Mouse (Mus musculus) gastrocnemius, postnatal 14 days (tissue): ENCODE measurements around the gene Heatr4. TPM values are rescaled to one million over a fixed set of nuclear protein-coding genes. Genes with fewer than 3 reads are reported as not detected.
"Not testable (repeated sequence)": the region's sequence is repeated elsewhere in the genome, so short reads cannot be mapped to it uniquely, and the experiment has no call there.

Experiments used
- DNase-seq: peaks from one replicate; pipeline ENCODE4 v3.0.0; 2021; ENCODE audit warnings: mixed read lengths
- intact Hi-C: fragments of 180-260 bp; cut with DNase I; formaldehyde crosslinking; loops from one replicate; pipeline ENCODE4 v1.15.1; 2025; ENCODE audit warnings: low total_unique reads
- total RNA-seq, 2 experiments: library from RNA; stranded (reverse); gene quantifications; 2 replicates each; pipeline ENCODE4 v1.2.3; 2021

Gene Heatr4
- total RNA-seq, 2 experiments from 2014 or later, result not detected

- DNase-seq, result no peak
- intact Hi-C loops, result no loop called here
Measured at GRCm38 (mm10) chr12:83947260-83947811, 37.3 kb downstream of the Heatr4 start.

- intact Hi-C loops, result no loop called here
- no peak for DNase-seq
Measured at GRCm38 (mm10) chr12:83941938-83942337, 42.7 kb downstream of the Heatr4 start.

- intact Hi-C loops, result no loop called here
- no peak for DNase-seq
Measured at GRCm38 (mm10) chr12:83940031-83940430, 44.6 kb downstream of the Heatr4 start.

- no peak for DNase-seq
- intact Hi-C loops, result no loop called here
Measured at GRCm38 (mm10) chr12:83939332-83939731, 45.3 kb downstream of the Heatr4 start.

GRCm38 (mm10) chr12:83938592-83938991 lies 46.1 kb downstream of the Heatr4 start:
- intact Hi-C loops, DNase-seq: not testable (repeated sequence)

- DNase-seq, result no peak
- intact Hi-C loops, result no loop called here
Measured at GRCm38 (mm10) chr12:83937600-83937999, 47.1 kb downstream of the Heatr4 start.

- intact Hi-C loops, result no loop called here
- no peak for DNase-seq
Measured at GRCm38 (mm10) chr12:83929186-83929804, 55.4 kb downstream of the Heatr4 start.

GRCm38 (mm10) chr12:83927747-83928146 lies 56.9 kb downstream of the Heatr4 start:
- intact Hi-C loops, result no loop called here
- no peak for DNase-seq

- intact Hi-C loops, result no loop called here
- DNase-seq, result no peak
Measured at GRCm38 (mm10) chr12:83926061-83926460, 58.6 kb downstream of the Heatr4 start.

GRCm38 (mm10) chr12:83925160-83925703 lies 59.4 kb downstream of the Heatr4 start:
- intact Hi-C loops, result no loop called here
- DNase-seq, result no peak

- no peak for DNase-seq
- intact Hi-C loops, result no loop called here
Measured at GRCm38 (mm10) chr12:83924332-83924731, 60.3 kb downstream of the Heatr4 start.

GRCm38 (mm10) chr12:83923486-83923859 lies 61.2 kb downstream of the Heatr4 start:
- intact Hi-C loops, result no loop called here
- no peak for DNase-seq

GRCm38 (mm10) chr12:83922724-83923485 lies 61.7 kb downstream of the Heatr4 start:
- DNase-seq, result no peak
- intact Hi-C loops, result no loop called here

- intact Hi-C loops, result no loop called here
- peak; percentile 97 for DNase-seq
Measured at GRCm38 (mm10) chr12:83921535-83922381, 62.9 kb downstream of the Heatr4 start, which contains the start of gene Numb. Numb (minus strand) TSS chr12:83921934.

GRCm38 (mm10) chr12:83920721-83921441 lies 63.8 kb downstream of the Heatr4 start:
- intact Hi-C loops, result no loop called here

GRCm38 (mm10) chr12:83916884-83917283 lies 67.8 kb downstream of the Heatr4 start:
- no peak for DNase-seq

More at GRCm38 (mm10) chr12:83920721-83921441, 63.8 kb downstream of the Heatr4 start:
- DNase-seq, result peak; percentile 27

GRCm38 (mm10) chr12:83914797-83915196 lies 69.9 kb downstream of the Heatr4 start:
- intact Hi-C loops, result no loop called here
- DNase-seq, result no peak

More at GRCm38 (mm10) chr12:83916884-83917283, 67.8 kb downstream of the Heatr4 start:
- intact Hi-C loops, result no loop called here

- intact Hi-C loops, result no loop called here
- DNase-seq, result no peak
Measured at GRCm38 (mm10) chr12:83914202-83914740, 70.4 kb downstream of the Heatr4 start.

GRCm38 (mm10) chr12:83910451-83910850 lies 74.2 kb downstream of the Heatr4 start:
- intact Hi-C loops, result no loop called here

More at GRCm38 (mm10) chr12:83910451-83910850, 74.2 kb downstream of the Heatr4 start:
- DNase-seq, result no peak
